Mouse (Mus musculus) liver, adult (tissue): ENCODE data around the gene Gsdmc4.
"Not testable (repeated sequence)": the region's sequence is repeated elsewhere in the genome, so short reads cannot be mapped to it uniquely, and the experiment has no call there.

Experiments used
- GATA4 ChIP-seq: IDR thresholded peaks from 2 replicates; pipeline ENCODE4 v1.6.1; 2014; ENCODE audit warnings: mild to moderate bottlenecking, low read length; ENCODE audit not compliant: insufficient replicate concordance

The Gsdmc4 gene

GRCm38 (mm10) chr15:63912197-63912596, at the start of gene Gsdmc4:
TSS of gene Gsdmc4 (minus strand) at chr15:63912297.
- TF ChIP-seq GATA4 = not testable (repeated sequence)

DNA sequence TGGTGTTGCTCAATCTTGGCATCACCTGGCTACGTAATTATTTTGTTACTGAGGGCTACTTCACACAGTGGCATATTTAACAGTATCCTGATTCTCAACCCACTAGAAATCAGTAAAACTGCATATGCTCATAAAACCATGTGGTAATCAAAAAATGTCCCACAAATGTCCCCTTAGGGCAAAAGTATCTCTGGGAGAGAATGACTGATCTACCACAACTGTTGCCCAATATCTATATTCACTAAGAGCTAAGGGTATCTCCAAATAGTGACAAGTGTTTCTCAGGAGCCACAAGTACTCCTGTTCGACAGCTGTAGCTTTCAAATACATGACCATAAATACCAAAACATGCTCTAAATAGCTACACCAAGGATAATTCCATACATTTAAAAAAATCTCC, 48.4 kb upstream of the Gsdmc4 start:
- no peak for TF ChIP-seq GATA4

GRCm38 (mm10) chr15:63957553-63957952, 45.5 kb upstream of the Gsdmc4 start:
- no peak for TF ChIP-seq GATA4

GRCm38 (mm10) chr15:63953256-63953655, 41.2 kb upstream of the Gsdmc4 start:
- TF ChIP-seq GATA4 = no peak

DNA sequence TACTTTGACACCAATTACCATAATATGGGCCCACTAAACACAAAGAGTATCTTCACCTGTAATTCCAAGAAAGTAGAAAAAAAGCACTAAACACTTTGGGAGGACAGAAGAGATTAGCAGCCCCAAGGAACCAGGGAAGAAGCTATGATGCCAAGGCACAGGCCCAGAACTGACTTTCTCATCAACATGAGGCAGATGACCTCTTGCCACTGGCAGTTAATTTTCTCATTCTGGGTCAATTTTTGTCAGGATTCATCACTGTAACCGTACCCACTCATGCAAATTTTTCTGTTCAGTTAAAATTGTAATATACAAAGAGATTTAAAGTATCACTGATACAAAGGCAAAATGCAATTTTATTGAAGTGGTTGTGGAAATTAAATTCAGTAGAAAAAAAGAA, 29.1 kb upstream of the Gsdmc4 start:
- no peak for TF ChIP-seq GATA4

- TF ChIP-seq GATA4 = no peak
These were observed 20.6 kb upstream of the Gsdmc4 start for GRCm38 (mm10) chr15:63932656-63933055.

DNA sequence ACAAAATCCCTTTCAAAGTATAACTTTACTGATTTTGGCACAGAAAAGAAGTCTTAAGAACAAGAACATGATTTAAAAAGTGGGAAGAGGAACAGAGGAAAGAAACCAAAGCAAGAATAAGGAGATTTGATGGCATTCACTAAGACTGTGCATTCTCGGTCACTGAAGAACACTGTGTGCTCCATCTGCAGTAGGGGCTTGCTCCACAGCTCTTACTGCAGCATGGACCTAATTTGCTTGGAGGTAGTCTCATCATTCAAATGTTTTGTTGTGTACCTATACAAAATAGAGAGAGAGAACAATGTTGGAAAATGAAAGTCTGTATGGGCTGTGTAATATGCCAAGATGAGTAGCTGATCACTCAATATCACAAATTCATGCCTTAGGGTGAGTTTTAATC, 19.3 kb upstream of the Gsdmc4 start:
- TF ChIP-seq GATA4 = no peak

DNA sequence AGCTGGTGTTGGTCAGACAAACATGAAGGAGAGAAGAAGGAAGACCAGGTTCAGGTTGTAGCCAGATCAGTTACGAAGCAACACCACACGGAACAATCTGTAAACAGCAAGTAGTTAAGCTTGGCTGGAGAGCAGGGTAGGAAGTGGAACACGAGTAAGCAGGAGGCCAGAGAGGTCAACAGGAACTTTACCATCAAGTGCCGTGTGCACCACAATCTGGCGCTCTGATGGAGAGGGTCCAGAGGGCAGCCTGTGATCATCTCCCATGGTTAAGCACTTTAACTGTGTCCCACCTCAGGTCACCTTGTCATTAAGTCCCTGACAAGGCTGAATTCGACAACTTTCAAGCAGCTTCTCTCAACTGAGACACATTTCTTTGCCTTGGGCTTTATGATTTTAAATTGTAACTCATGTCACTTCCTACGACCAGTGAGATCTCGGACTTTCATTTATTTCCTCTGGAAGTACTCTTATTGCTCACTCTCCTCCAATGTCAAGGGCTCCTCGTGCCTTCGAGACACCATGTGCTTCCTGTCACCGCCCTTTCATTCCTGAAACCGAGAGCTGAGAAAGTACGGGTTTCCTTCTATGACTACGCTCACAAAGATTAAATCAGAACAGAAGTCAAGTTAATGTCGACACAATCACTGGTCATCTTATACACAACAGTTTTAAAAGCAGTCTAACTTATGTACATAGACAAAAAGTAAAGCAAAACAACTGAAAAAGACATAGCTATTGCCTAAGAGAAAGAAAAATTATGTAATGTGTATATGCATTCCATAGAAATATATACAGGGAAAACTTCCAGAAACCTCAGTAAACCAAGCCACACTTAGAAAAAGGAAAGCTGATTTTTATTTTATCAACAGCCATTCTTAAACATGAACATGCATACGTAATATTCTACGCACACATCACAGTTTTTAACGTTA, 18.3 kb upstream of the Gsdmc4 start:
- TF ChIP-seq GATA4 = no peak

DNA sequence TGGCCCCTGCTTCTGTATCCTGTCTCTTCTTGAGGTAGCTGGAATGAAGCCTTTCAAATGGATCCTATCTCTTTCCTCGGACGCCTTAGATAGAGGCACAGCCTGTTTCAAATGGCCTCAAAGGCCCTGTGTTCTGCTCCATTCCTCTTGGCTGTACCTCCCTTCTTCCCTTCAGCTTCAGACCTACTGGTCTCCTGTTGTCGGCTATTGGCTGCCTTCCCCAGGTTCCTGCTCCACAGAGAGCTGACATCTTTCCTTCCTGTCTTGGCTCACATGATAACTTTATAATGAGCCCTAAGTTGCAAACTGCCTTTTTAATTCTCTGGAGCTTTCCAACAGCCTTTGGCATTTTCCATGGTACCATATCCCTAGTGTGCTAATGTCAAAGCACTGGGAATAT, 14.1 kb upstream of the Gsdmc4 start:
- TF ChIP-seq GATA4 = no peak

DNA sequence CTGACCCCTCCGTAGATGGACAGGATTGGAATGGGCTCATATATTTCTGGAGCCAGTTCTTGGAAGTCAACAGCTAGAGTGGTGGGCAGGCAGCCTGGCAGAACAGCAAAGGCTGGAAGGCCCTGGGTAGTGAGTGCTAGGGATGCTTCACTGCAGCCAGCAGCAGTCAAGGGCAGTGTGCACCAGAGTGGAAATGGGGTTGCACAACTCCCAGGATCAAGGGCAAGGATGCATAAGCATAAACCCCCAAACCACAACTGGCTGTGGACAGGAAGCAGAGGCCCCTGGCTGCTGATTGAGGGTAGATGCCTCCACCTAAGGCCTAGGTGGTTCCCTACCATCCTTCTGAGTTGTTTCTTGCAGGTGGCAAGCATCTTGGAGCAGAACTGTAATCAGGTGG, 12.4 kb upstream of the Gsdmc4 start:
- TF ChIP-seq GATA4 = no peak

GRCm38 (mm10) chr15:63878458-63878857, 33.6 kb downstream of the Gsdmc4 start, which contains the start of gene Gsdmc3:
TSS of gene Gsdmc3 (minus strand) at chr15:63878558.
- TF ChIP-seq GATA4 = not testable (repeated sequence)
